Mouse (Mus musculus) liver (tissue): ENCODE measurements around the gene Lonrf2.

Experiments used
- DNase-seq: peaks from one replicate; pipeline ENCODE4 v3.0.0-alpha.2; 2020; ENCODE audit warnings: mixed read lengths

The Lonrf2 gene

GRCm38 (mm10) chr1:38835568-38836476 lies 689 bp downstream of the Lonrf2 start:
- DNase-seq: peak; percentile 6

- DNase-seq: no peak
Observed at GRCm38 (mm10) chr1:38834899-38835298, 1.6 kb downstream of the Lonrf2 start.

GRCm38 (mm10) chr1:38824926-38825325 lies 11.6 kb downstream of the Lonrf2 start:
- no peak for DNase-seq

GRCm38 (mm10) chr1:38823851-38824250 lies 12.7 kb downstream of the Lonrf2 start:
- no peak for DNase-seq

- DNase-seq: no peak
Observed at GRCm38 (mm10) chr1:38819691-38820090, 16.8 kb downstream of the Lonrf2 start.

GRCm38 (mm10) chr1:38817671-38818070 lies 18.8 kb downstream of the Lonrf2 start:
- no peak for DNase-seq

GRCm38 (mm10) chr1:38817268-38817667 lies 19.2 kb downstream of the Lonrf2 start:
- DNase-seq: no peak

GRCm38 (mm10) chr1:38816306-38816705 lies 20.2 kb downstream of the Lonrf2 start:
- no peak for DNase-seq

- DNase-seq: no peak
Observed at GRCm38 (mm10) chr1:38807121-38807520, 29.4 kb downstream of the Lonrf2 start.

- DNase-seq: no peak
Observed at GRCm38 (mm10) chr1:38800402-38800801, 36.1 kb downstream of the Lonrf2 start.

GRCm38 (mm10) chr1:38799304-38799703 lies 37.2 kb downstream of the Lonrf2 start:
- DNase-seq: no peak

GRCm38 (mm10) chr1:38796936-38797335 lies 39.6 kb downstream of the Lonrf2 start:
- DNase-seq: no peak

GRCm38 (mm10) chr1:38795496-38795895 lies 41.0 kb downstream of the Lonrf2 start:
- DNase-seq: no peak

GRCm38 (mm10) chr1:38791016-38791810 lies 45.3 kb downstream of the Lonrf2 start:
- DNase-seq: no peak

GRCm38 (mm10) chr1:38789988-38790602 lies 46.4 kb downstream of the Lonrf2 start:
- DNase-seq: no peak

- no peak for DNase-seq
Observed at GRCm38 (mm10) chr1:38788904-38789303, 47.6 kb downstream of the Lonrf2 start.

GRCm38 (mm10) chr1:38787443-38787842 lies 49.1 kb downstream of the Lonrf2 start:
- DNase-seq: peak; percentile 28

- no peak for DNase-seq
Observed at GRCm38 (mm10) chr1:38786358-38786757, 50.2 kb downstream of the Lonrf2 start.

- DNase-seq: no peak
Observed at GRCm38 (mm10) chr1:38778271-38778670, 58.2 kb downstream of the Lonrf2 start.

- no peak for DNase-seq
Observed at GRCm38 (mm10) chr1:38777500-38777899, 59.0 kb downstream of the Lonrf2 start.

- DNase-seq: no peak
Observed at GRCm38 (mm10) chr1:38775713-38776112, 60.8 kb downstream of the Lonrf2 start.

- no peak for DNase-seq
Observed at GRCm38 (mm10) chr1:38770676-38771075, 65.8 kb downstream of the Lonrf2 start.

GRCm38 (mm10) chr1:38769920-38770319 lies 66.6 kb downstream of the Lonrf2 start:
- peak; percentile 64 for DNase-seq
